Mouse (Mus musculus): ENCODE data around the gene Gm10096.
"Not testable (repeated sequence)": the region's sequence is repeated elsewhere in the genome, so short reads cannot be mapped to it uniquely, and the experiment has no call there.

The Gm10096 gene

GRCm38 (mm10) chrX:28954602-28955001 lies at the start of gene Gm10096:
Gene Gm10096 (minus strand): TSS chrX:28954702.
- DNase-seq: not testable (repeated sequence)

Data from right cerebral cortex, adult 18-20 months (tissue).